Mouse (Mus musculus): ENCODE measurements around the gene Trappc12. TPM values are rescaled to one million over a fixed set of nuclear protein-coding genes. Genes with fewer than 3 reads are reported as not detected.

Trappc12 gene
- 80.1 TPM for polyA plus RNA-seq (2017; shearing (Covaris generic))

DNA sequence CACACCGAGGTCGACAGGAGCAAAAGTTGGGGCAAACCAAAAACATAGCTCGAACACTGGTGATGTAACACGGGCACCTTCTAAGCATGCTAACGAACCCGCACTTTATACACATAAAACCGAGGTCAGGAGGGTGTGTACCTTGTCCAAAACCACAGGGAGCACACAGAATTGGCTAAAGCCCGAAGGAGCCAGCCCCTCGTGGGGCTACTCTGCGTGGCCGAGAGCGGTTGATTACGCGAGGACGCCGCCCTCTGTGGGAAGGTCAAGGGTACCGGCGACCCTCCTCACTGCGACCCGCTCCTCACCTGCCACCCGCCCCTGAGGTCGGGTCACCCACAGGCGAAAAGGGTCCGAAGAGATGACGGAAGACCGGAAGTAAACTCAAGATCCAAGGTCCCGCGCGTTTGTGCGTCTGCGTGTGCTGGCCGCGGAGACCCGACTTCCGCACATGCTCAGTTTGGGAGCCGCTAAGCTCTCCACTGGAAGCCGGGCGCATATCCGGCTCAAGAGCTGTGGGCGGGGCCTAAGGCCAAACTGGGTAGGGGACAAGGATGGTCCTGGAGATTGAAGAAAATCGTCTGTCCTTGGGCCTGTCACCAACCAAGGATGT, at the start of gene Trappc12:
Trappc12 (minus strand) TSS at position 452 of the 613 bp plus-strand sequence.

DNA sequence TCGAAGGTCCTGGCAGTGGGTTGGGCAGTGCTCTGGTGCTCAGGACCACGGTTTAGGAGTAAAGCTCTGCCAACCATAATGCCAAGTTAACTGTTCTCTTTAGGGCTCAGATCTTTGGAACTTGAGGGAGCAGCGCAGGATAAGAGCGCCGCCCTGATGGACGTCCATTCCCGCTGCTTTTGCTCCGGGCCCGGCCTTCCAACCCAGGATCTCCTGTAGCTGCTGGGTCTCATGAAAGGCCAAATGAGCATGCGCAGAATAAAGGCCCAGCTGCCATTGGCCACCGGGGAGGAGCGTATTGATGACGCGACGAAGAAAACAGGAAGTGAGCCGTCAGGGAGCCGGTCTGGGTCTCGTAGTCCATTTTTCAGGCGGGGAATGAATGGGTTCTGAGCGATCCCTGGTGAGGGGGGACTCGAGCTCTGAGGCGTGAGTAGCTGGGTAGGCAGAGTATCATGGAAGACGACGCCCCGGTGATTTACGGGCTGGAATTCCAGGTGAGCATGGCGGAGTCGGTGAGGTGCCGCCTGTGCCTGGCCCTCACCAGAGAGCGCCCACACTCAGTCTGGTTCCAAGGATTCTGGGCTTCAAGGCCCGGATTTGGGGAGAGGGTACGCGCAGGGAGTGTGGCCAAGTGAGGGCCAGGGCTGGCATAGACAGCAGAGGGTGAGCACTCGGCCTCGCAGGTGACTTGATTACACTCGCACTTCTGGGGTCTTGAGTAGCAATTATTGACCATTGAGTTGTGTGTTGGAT, 1.4 kb upstream of the Trappc12 start, which contains the start of gene Eipr1:
Eipr1 (plus strand) TSS at position 296 of the 756 bp plus-strand sequence.

DNA sequence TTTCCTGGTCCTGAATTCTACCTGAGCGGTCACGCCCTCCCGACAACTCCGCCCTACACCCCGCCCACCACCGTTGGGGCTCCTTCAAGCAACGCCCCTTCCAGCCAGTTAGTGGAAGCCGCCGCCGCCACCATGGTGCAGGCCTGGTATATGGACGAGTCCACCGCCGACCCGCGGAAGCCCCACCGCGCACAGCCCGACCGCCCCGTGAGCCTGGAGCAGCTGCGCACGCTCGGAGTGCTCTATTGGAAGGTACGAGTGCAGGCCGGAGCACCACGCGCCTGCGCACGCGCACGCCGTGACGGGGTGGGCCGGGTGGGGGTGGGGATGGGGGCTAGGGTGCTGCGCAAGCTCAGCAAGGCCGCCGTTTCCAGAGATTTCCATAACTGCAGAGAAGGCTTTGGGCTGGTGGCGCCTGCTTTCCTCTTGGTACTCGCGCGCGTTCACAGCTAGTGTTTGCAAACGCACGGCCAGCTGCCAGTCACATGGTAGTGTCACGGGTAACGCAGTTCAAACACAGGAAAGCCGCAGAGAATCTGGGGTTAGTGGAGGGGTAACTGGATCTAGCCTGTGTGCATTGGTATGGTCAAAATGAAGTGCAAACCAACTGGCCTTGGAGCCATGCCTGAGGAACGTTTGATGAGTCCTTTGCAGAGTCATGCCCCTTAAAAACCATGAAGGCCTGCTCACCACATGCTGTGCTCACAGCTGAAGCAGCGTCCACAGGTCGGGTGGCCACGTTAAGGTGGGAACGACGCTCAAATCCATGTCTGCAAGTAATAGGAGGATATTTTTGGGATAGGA, 74.9 kb downstream of the Trappc12 start, which contains the start of gene Adi1:
Adi1 (plus strand) TSS at position 111 of the 804 bp plus-strand sequence.

DNA sequence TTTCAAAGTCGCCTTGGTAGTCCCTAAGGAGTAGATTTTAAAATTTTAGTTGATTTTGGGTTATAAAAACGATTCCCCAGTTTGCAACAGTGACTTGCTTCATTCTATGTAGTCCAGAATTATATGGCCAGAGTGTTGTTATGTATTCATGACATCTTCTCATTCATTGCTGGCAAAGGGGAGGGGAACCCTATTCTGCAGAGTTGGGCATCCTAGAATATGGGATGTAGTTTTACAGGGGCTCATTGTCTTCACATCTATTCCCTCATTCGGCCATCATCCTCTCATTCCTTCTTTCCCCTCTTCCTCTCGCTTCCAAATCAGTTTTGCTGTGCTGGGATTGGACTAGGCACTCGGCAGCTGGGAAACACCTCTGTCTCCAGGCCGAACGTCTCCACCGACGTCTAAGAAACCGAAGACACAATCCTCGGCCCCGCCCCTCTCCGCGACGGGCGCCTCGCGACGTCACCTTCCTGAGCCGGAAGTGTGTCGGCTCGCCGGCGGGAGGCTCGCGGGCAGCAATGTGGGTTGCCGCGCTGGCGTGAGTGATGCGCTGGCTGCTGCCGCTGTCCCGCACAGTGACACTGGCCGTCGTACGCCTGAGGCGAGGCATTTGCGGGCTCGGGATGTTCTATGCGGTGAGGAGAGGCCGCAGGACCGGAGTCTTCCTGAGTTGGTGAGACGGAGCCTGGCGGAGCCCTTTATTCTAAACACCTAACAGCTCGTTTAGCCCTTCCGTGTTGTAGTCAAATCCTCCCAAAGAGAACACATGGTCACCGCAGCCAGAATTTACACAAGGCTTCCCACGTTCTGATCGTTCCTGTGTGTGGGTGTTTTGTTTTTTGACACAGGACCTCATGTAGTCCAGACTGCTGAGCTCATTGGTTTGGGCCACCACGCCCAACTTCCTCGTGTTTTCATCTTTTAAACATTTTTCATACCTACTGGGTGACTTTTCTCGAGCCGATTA, 100.8 kb downstream of the Trappc12 start, which contains the start of gene Rnaseh1:
Rnaseh1 (plus strand) TSS at position 462 of the 970 bp plus-strand sequence.

Other genes with a start within 250 kb of the Trappc12 start
- not detected for gene Dcdc2c, start 198.1 kb downstream of the Trappc12 start, polyA plus RNA-seq (2017; shearing (Covaris generic))
- not detected for gene Allc, start 167.9 kb downstream of the Trappc12 start, polyA plus RNA-seq (2017; shearing (Covaris generic))
- not detected for gene Colec11, start 127.1 kb downstream of the Trappc12 start, polyA plus RNA-seq (2017; shearing (Covaris generic))
- 1,150 TPM for gene Rps7, start 114.5 kb downstream of the Trappc12 start, polyA plus RNA-seq (2017; shearing (Covaris generic))
- 38.9 TPM for gene Rnaseh1, start 100.9 kb downstream of the Trappc12 start, polyA plus RNA-seq (2017; shearing (Covaris generic))
- 70.4 TPM for gene Adi1, start 75.2 kb downstream of the Trappc12 start, polyA plus RNA-seq (2017; shearing (Covaris generic))
- gene Eipr1, start 1.3 kb upstream of the Trappc12 start, polyA plus RNA-seq (2017; shearing (Covaris generic)): 63.8 TPM

Data from activated CD4-positive, CD25-positive, alpha-beta regulatory T cell, adult 9 weeks (primary cell).